Mouse (Mus musculus) lung, embryonic 16.5 days (tissue): ENCODE measurements around the gene Tm9sf1. TPM values are rescaled to one million over a fixed set of nuclear protein-coding genes. Genes with fewer than 3 reads are reported as not detected.

ENCODE experiments used
- ATAC-seq: fragments of 200-750 bp; cut with Nextera tagmentation; 2 replicates; pipeline ENCODE4 v1.8.0; 2017; ENCODE audit warnings: low read depth, mild to moderate bottlenecking, moderate library complexity
- H3K27ac ChIP-seq: fragments of 300-500 bp; sonication (generic); 2 replicates; pipeline ENCODE4 v1.5.1; 2014; ENCODE audit warnings: mild to moderate bottlenecking, control low read depth, low read length
- H3K27me3 ChIP-seq: fragments of 300-500 bp; sonication (generic); 2 replicates; pipeline ENCODE4 v1.6.1; 2014; ENCODE audit warnings: low read depth, low read length, mixed read lengths; ENCODE audit not compliant: control insufficient read depth, insufficient read depth
- H3K36me3 ChIP-seq: fragments of 300-500 bp; sonication (generic); 2 replicates; pipeline ENCODE4 v1.6.1; 2014; ENCODE audit warnings: low read length; ENCODE audit not compliant: control insufficient read depth, insufficient read depth
- H3K4me1 ChIP-seq: fragments of 300-500 bp; sonication (generic); replicated peaks from 2 replicates; pipeline ENCODE4 v1.6.1; 2014; ENCODE audit warnings: low read length, mixed read lengths; ENCODE audit not compliant: control insufficient read depth, insufficient read depth
- H3K4me2 ChIP-seq: fragments of 300-500 bp; sonication (generic); 2 replicates; pipeline ENCODE4 v1.6.1; 2014; ENCODE audit warnings: low read depth, low read length, control low read depth
- H3K4me3 ChIP-seq: fragments of 300-500 bp; sonication (generic); 2 replicates; pipeline ENCODE4 v1.5.1; 2014; ENCODE audit warnings: mild to moderate bottlenecking, low read length, control low read depth
- H3K9ac ChIP-seq: fragments of 300-500 bp; sonication (generic); 2 replicates; pipeline ENCODE4 v1.6.1; 2014; ENCODE audit warnings: low read length, control low read depth
- H3K9me3 ChIP-seq: fragments of 300-500 bp; sonication (generic); 2 replicates; pipeline ENCODE4 v1.6.1; 2016; ENCODE audit warnings: low read length; ENCODE audit not compliant: control insufficient read depth
- WGBS: fragments of 180-500 bp; shearing (Covaris S2); extraction: QIAGEN DNeasy Blood & Tissue Kit; methylation state at CpG from one replicate; pipeline ENCODE4 v1.1.7; 2014; 5-methylcytosine and 5-hydroxymethylcytosine counted together
- polyA plus RNA-seq: library from polyadenylated mRNA; unstranded; fragments of >200 nt; fragmentation: Nextera tagmentation; extraction: Ambion mirVana; gene quantifications from 2 replicates; pipeline ENCODE4 v1.2.1, GENCODE M21; 2015

Gene Tm9sf1
- polyA plus RNA-seq, 1 experiment from 2014 or later = 121 TPM

DNA sequence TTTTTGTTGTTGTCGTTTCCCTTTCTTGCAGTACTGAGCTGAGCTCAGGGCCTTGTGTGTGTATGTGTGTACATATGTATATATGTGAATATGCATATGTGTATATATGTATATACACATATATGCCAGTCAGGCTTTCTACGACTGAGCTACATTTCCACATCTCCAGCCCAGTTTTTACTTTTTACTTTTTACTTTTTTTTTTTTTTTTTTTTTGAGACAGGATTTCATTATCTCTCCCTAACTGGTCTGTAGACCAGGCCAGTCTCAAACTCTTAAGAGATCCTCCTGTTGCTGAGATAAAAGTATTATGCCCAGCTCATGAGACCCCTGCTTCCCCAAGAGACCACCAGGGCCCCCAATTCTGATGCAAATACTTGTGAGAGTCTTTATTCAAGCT, 26.8 kb downstream of the Tm9sf1 start:
- no peaks in the 10 kb centered on the region for H3K27me3 ChIP-seq
- no peak overlapping the region for H3K27ac ChIP-seq
- H3K36me3 ChIP-seq = no peaks in the 10 kb centered on the region
- no peak overlapping the region for H3K4me3 ChIP-seq
- H3K9me3 ChIP-seq = no peaks in the 10 kb centered on the region
- H3K4me2 ChIP-seq = no peak overlapping the region
- H3K9ac ChIP-seq = no peak overlapping the region
- 72% methylated on average over 2 of the region's 2 CpGs for WGBS
- H3K4me1 ChIP-seq = no peaks in the 10 kb centered on the region; the same call in 1 of the 2 replicates
- ATAC-seq = no peak

DNA sequence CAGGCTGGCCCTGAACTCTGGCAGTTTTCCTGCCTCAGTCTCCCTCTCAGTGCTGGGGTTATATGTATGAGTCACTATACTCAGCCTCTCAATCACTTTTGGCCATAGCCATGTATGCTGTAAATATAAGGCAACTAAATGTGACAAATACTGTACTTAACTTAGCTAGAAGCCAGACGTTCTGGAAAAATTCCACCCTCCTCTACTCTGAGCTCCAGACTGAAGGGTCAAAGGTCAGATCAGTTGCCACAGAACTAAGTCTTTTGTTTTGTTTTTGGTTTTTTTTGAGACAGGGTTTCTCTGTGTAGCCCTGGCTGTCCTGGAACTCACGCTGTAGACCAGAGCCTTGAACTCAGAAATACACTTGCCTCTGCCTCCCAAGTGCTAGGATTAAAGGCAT, 27.7 kb downstream of the Tm9sf1 start:
- no peaks in the 10 kb centered on the region; the same call in 1 of the 2 replicates for H3K4me1 ChIP-seq
- 48% methylated on average over 2 of the region's 2 CpGs for WGBS
- ATAC-seq = no peak
- no peak overlapping the region for H3K27ac ChIP-seq
- no peak overlapping the region for H3K4me3 ChIP-seq
- no peaks in the 10 kb centered on the region for H3K27me3 ChIP-seq
- H3K4me2 ChIP-seq = no peak overlapping the region
- no peaks in the 10 kb centered on the region for H3K36me3 ChIP-seq
- no peak overlapping the region for H3K9ac ChIP-seq
- H3K9me3 ChIP-seq = no peaks in the 10 kb centered on the region

DNA sequence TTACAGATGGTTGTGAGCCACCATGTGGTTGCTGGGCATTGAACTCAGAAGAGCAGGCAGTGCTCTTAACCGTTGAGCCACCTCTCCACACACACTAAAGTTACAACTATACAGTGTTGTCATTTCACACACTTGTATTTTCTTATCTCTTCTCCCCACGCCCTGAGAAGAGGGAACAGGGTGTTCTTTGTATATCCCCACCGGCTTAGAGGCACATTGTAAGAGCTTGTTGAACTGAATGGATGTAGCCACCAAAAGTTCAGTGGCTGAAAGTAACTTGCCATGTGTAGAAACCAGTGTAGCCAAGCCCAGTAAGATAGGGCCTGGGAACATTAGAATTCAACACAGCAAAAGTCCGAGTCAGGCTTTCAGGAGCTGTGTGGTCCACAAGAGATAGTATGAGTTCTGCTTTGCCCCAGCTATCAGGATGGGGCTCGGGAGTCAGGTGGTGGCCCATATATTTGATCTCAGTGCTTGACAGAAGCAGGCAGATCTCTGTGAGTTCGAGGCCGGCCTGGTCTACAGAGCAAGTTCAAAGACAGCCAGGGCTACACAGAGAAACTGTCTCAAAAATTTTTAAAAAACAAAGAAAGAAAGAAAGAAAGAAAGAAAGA, 28.9 kb downstream of the Tm9sf1 start:
- Histone ChIP-seq H3K27me3 (no peaks in the 10 kb centered on the region), H3K4me3 (no peak overlapping the region), H3K9ac (no peak overlapping the region), H3K4me1 (no peaks in the 10 kb centered on the region; the same call in 1 of the 2 replicates), H3K27ac (no peak overlapping the region), H3K36me3 (no peaks in the 10 kb centered on the region), H3K4me2 (no peak overlapping the region), H3K9me3 (no peaks in the 10 kb centered on the region)
- WGBS = 64% methylated on average over 7 of the region's 7 CpGs
- no peak for ATAC-seq

DNA sequence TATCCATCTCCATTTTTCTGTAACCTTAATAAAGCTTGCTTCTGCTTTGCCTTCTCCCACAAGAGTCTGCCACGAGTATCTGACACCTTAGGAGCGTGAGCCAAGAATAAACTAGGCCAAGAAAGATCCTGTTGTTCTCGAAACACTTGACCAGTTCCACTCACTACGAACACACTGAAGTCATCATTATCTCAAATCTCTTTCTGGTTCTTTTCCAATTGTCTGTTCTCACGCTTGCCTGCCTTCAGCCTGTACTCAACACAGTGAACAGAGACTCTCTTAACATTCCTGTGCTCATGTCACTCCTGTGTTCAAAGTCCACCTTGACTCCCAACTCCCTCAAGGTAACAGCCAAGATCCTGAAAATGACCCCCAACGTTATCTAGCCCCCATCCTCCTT, 30.3 kb downstream of the Tm9sf1 start:
- no peak overlapping the region for H3K27ac ChIP-seq
- 44% methylated on average over 6 of the region's 6 CpGs for WGBS
- H3K4me1 ChIP-seq = no peaks in the 10 kb centered on the region
- no peaks in the 10 kb centered on the region for H3K9me3 ChIP-seq
- H3K36me3 ChIP-seq = 0 out of 2 replicates have a peak, but pooled peaks cover 2% of the 10 kb centered on the region
- no peak overlapping the region for H3K9ac ChIP-seq
- no peak overlapping the region for H3K4me3 ChIP-seq
- no peak overlapping the region for H3K4me2 ChIP-seq
- no peaks in the 10 kb centered on the region for H3K27me3 ChIP-seq
- no peak for ATAC-seq

DNA sequence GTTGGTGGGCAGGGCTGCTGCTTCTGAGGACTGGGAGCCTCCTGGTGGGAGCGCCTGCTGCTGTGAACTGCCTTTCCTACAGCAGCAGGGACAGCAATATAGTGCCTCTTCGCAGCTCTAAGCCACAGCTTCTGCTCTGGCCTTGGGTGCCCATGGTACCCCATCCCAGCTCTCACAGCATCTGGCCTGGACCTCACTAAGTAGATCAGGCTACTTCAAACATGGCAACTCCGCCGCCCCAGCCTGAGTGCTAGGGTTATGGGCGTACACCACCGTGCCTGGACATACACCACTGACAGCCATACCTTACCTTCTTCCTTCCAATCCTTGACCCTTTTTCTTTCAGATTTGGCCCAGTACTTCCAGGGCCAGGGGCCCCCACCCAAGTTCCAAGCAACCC, 35.3 kb downstream of the Tm9sf1 start:
- H3K9ac ChIP-seq = no peak overlapping the region
- no peak overlapping the region for H3K4me2 ChIP-seq
- H3K4me1 ChIP-seq = peaks cover 4% of the 10 kb centered on the region
- no peaks in the 10 kb centered on the region for H3K27me3 ChIP-seq
- H3K4me3 ChIP-seq = no peak overlapping the region
- WGBS = 97% methylated on average over 6 of the region's 6 CpGs
- H3K27ac ChIP-seq = no peak overlapping the region
- H3K9me3 ChIP-seq = no peaks in the 10 kb centered on the region
- ATAC-seq = no peak
- peaks cover 12% of the 10 kb centered on the region for H3K36me3 ChIP-seq

DNA sequence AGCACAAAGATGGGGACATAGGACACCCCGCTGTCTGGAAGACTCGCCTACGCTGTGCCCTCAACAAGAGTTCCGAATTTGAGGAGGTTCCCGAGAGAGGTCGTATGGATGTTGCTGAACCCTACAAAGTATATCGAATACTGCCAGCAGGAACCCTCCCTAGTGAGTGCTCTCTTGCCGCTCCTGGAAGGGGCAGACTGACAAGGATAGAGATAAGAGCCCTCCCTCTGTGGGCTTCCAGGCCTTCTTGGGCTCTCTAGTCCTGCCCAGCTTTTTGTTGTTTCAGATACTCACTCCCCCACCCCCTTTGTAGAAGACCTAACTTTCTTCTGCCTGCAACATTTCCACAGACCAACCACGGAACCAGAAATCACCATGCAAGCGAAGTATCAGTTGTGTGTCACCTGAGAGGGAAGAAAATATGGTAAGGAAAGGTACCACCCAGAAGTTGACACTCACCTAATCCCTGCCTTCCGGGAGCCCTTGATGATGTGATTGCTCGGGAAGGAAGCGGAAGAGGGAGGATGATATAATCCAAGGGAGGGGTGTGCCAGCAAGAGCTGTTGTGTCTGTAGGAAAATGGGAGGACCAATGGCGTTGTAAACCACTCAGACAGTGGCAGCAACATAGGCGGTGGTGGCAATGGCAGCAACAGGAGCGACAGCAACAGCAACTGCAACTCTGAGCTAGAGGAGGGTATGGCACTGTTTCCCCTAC, 37.7 kb downstream of the Tm9sf1 start:
- ATAC-seq = no peak
- Histone ChIP-seq H3K9ac (no peak overlapping the region), H3K4me1 (peaks cover 4% of the 10 kb centered on the region), H3K9me3 (no peaks in the 10 kb centered on the region), H3K4me2 (no peak overlapping the region), H3K36me3 (peaks cover 30% of the 10 kb centered on the region), H3K27me3 (no peaks in the 10 kb centered on the region), H3K27ac (no peak overlapping the region), H3K4me3 (no peak overlapping the region)
- WGBS = 90% methylated on average over 16 of the region's 16 CpGs

DNA sequence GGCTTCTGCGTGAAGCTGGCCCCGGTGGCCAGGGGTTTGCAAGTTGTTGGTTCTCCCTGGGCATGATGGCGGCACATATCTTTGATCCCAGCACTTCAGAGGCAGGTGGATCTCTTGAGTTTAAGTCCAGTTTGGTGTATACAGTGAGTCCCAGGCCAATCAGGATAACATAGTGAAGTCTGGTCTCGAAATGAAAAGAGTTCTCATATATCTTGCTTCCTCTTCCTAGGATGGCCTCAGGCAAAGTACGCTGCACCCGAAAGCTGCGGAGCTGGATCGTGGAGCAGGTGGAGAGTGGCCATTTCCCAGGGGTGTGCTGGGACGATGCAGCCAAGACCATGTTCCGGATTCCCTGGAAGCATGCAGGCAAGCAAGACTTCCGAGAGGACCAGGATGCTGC, 38.8 kb downstream of the Tm9sf1 start:
- Histone ChIP-seq H3K36me3 (peaks cover 31% of the 10 kb centered on the region), H3K4me1 (peaks cover 4% of the 10 kb centered on the region), H3K27me3 (no peaks in the 10 kb centered on the region), H3K27ac (no peak overlapping the region), H3K9me3 (no peaks in the 10 kb centered on the region), H3K9ac (no peak overlapping the region), H3K4me3 (peak overlapping the region; percentile 41), H3K4me2 (peak overlapping the region; percentile 53)
- ATAC-seq = no peak
- 92% methylated on average over 11 of the region's 11 CpGs for WGBS

DNA sequence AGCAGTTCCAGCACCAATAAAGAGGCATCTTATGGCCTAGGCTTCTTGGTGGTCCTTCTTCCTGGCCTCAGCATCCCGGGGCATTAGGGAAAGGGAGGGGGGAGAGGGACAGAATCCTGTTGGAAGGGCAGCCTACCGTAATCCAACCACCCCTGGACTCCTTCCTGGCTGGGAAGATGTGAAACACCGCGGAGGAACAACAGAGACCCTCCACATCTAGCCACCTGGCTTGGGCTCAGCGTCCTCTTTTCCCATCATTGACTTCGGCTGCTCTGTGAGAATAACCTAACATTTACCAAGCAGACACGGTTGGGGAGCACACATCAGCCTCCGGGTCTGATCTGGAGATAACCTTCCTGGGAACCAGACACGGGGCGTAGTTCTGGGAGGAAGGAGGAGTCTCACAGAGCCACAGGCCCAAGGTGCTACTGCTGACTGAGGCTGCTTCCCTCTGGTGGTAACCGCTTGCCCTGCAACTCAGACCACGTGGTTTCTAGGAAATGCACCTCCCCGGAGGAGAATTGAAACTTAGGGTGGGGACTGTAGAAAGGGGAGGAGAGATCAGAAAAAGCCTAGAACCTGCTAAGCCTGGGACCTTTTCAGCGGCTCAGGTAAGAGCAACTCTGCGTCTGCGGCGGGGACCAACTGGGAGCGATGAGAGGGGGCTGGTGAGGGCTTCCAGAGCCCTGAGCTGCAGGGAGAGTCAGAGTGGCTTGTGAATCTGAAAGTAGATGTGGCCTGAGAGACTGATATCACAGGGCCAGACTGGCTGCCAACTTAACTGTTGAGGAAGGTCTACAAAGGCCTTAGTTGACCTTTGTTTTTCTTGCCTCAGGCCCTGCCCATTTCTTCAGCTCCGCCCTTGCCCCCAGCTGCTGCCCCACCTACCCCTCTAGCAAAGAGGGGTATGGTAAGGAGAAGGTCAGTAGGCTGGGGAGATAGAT, 39.7 kb downstream of the Tm9sf1 start:
- Histone ChIP-seq H3K4me1 (peaks cover 4% of the 10 kb centered on the region), H3K4me3 (peak overlapping the region; percentile 41), H3K9ac (peak overlapping the region; percentile 58), H3K9me3 (no peaks in the 10 kb centered on the region), H3K36me3 (peaks cover 38% of the 10 kb centered on the region), H3K4me2 (peak overlapping the region; percentile 53), H3K27me3 (no peaks in the 10 kb centered on the region), H3K27ac (peak overlapping the region; percentile 77)
- WGBS = 15% methylated on average over 19 of the region's 19 CpGs
- peak; percentile 95 for ATAC-seq

DNA sequence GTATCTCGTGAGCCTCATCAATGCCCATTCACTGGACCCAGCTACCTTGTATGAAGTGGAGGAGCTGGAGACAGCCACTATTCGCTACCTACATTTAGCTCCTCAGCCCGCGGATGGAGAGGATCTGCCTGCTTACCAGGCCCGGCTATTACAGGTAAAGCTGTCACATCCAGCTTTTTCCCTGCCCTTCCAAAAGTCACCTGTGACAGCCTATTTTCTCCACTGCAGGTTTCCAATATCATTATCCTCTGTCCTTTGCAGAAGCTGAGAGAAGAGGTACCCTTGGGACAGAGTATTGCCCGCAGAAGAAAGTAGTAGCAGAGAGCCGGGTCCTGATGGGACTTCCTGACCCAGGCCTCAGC, 40.4 kb downstream of the Tm9sf1 start, which contains the start of gene Irf9:
Irf9 (plus strand) TSS at position 301 of the 362 bp plus-strand sequence.
- peaks cover 4% of the 10 kb centered on the region for H3K4me1 ChIP-seq
- H3K4me2 ChIP-seq = peak within 1 kb of the TSS; percentile 53
- 86% methylated on average over 7 of the region's 7 CpGs for WGBS
- H3K27me3 ChIP-seq = no peaks in the 10 kb centered on the region
- no peak for ATAC-seq
- peak within 1 kb of the TSS; percentile 58 for H3K9ac ChIP-seq
- peak within 1 kb of the TSS; percentile 77 for H3K27ac ChIP-seq
- no peaks in the 10 kb centered on the region for H3K9me3 ChIP-seq
- H3K4me3 ChIP-seq = peak within 1 kb of the TSS; percentile 41
- peaks cover 40% of the 10 kb centered on the region for H3K36me3 ChIP-seq
